Mouse (Mus musculus): ENCODE data around the gene Dlg2.

Dlg2 gene

DNA sequence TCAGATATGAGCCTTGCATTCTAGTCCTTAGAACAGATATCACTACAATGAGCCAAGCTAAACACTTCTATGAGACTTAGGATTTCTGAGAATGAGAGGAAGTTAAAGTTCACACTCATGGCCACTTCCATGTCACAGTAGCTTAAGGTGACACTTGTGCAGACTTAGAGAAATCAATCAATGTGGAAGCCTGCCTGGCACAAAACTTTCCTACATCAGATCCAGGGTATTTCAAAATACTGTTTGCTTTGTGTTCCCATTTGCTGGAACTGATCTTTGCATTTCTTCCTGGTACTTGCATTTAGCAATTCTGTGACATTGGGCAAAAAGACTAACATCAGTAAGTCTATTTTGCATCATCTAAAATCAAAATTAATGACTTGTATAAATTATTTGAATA lies 1091.0 kb downstream of the Dlg2 start:
- DNase-seq (ENCODE audit: low spot score in 2 of 2): no peak

DNA sequence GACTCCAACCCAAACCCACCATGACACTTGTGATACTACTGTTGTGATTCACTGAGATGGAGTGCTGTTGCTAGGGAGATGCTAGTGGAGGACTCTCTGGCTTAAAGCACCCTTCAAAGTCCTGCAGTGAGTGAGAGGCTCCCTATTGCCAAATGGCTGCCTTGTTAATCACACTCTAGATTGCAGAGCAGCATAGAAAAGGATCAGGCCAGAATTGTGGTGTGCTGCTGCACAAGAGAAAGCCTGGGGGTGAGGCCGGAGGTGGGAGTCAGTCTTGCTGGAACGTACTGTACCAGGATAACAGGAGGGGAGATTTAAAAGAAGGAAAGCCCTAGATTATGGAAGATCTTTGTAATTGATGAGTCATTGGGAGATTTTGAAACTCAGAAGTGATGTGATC lies 1094.5 kb downstream of the Dlg2 start:
- DNase-seq (ENCODE audit: low spot score in 2 of 2): no peak

DNA sequence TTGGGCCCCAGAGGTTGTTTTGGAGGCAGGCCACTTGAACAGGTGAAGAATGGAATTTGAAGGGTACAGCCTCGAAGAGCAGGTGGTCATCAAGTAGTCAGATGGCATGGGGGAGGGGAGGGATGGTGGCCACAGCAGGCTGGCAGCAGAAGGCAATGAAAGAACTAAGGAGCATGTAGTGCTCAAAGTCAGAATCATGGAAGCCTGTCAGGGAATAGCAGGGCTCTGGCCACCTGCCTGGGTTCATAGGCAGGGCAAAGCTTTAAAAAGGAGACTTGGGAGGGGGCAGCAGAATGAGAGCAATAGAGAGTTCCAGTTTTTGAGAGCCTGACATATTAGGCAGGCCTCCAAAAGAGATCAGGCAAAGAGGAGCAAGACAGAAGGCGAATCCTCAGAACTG lies 1096.2 kb downstream of the Dlg2 start:
- no peak for DNase-seq (ENCODE audit: low spot score in 2 of 2)

DNA sequence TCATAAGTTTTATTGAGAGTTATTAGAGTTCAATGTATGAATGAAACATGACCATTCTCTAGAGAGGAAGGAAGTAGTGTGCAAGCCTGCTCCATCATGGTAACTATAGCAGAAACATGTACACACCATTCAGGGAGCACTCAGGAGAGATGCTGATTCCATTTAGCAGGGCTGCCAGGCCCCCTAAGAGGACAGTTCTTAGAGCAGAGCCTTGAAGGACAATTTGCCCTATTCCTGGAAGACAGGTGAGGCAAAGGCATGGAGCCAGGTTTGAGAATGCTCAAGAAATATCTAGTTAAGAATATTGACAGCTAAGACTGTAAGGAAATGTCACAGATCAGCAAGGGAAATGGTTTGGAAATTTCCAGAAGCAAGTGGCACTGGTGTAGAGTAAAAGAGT lies 1096.8 kb downstream of the Dlg2 start:
- no peak for DNase-seq (ENCODE audit: low spot score in 2 of 2)

DNA sequence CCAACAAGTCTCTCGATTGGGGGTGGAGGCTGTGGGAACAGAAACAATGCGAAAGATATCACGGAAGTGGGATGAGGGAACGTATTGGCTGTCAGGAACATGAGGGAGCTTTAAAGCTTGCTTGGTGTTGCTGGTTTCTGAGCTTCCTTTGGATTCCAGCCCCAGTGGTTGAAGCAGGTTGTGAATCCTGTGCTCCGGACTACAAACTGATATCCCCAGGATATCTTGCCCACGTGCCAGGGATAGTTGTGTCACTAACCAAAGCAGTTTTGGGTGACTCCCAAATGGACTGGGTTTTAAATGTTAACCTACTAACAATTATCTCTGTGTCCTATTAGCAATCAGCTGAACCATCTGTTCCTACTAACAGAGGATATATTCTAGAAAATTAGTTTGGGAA lies 1099.7 kb downstream of the Dlg2 start:
- DNase-seq (ENCODE audit: low spot score in 2 of 2): no peak

DNA sequence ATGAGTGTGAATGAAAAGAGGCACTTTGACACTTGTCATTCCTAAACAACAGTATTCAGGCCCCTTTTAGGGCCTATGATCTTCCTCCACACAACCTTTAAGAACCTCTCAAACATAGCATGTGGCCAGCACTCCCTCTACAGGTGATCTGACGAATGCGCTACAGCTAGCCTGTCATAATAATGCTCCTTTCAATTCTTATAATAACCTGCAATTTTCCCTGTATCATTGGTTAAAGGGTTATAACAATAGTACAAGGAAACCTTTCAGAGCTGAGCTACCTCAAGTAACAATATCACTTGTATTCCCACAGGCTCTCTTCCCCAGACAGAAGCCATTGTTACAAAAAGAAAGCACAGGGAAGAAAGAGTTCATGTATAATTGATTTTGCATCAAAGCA lies 1105.7 kb downstream of the Dlg2 start:
- no peak for DNase-seq (ENCODE audit: low spot score in 2 of 2)

DNA sequence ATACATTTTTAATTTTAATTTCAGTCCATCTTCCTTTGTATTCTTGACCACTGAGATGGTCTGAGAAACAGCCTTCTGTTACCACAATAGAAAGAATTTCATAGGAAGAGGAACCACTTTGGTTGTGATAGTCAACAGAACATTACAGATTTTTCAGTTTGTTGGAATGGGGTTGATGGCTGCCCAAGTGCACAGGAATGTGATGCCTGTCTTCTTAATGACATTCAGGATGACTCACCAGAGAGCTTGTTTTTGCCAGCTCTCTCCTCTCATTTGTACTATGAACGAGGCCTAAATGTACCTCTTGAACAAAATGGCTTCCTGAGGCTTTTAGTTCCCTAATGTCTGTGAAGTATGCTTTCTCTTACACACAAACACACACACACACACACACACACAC lies 1107.1 kb downstream of the Dlg2 start:
- DNase-seq (ENCODE audit: low spot score in 2 of 2): no peak

DNA sequence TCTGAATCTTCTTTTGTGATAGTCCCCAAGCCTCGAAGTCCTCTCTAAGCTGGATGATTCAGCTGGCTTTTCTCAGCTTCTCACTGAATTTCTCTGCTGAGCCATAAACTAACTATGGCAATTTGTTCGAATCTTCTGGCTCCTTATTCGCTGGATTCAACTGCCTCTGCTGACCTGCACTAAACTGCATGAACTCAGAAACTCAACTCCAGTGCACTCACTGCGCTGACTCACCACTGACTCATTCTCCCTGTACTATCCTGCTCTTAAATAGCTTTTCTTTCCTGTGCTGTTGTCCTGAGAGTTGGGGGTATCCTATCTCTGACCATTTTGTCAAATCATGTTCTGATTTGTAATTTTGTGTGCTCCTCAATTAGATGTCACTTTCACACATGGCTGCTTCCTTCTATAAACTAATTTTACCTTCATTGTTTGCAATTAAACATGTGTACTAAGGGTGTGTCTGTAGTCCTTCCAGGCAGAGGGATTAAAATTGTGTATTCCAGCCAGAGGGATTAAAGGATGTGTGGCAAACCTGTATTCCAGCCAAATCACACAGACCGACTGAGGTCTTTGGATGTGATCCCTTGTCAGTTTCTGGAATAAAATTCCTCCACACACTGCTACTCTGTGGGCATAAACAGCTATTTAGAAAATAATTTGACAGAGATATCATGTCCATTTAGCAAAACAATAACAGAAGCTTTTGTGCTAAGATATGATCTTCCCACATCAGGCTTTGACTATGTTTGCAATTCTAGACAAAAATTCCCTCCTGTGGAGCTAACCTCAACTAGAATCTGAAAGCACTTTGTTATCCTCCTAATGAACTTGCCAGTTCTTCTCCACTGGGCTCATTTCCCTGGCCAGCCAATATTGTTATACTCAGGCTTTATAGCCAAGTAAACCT lies 1115.0 kb downstream of the Dlg2 start:
- DNase-seq (ENCODE audit: low spot score in 2 of 2): no peak

DNA sequence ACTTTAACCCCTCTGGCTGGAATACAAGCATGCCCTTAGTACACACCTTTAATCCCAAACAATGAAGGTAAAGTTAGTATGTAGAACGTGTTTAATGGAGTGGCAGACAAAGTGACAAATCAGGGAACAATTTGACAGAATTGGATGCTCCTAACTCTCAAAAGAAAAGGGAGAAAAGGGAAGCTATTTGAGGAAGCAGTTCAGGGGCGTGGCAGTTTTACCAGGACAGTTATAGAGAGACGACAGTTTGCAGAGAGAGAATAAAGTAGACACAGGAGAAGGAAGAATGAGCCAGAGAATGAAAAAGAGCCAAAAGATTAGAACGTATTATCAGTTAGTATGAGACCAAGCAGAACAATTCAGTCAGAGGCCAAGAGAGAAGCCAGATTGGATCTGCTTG lies 1122.1 kb downstream of the Dlg2 start:
- DNase-seq (ENCODE audit: low spot score in 2 of 2): no peak

DNA sequence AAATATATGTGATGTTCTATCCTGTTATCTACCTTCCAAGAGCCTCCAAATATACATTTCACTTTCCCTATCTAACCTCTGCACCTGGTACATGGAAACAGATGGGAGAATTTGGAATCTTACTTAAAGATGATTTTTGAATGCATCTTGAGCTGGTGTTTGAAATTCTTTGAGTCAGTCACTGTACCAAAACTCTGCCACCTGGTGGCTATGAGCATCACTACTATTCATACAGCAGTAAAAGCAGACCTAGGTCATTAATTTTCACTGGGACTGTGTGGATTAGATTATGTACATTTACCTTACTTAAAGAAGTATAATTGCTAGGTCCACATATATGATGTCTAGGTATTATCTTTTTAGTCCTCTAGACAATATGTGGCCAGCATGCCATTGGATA lies 1124.8 kb downstream of the Dlg2 start:
- no peak for DNase-seq (ENCODE audit: low spot score in 2 of 2)

DNA sequence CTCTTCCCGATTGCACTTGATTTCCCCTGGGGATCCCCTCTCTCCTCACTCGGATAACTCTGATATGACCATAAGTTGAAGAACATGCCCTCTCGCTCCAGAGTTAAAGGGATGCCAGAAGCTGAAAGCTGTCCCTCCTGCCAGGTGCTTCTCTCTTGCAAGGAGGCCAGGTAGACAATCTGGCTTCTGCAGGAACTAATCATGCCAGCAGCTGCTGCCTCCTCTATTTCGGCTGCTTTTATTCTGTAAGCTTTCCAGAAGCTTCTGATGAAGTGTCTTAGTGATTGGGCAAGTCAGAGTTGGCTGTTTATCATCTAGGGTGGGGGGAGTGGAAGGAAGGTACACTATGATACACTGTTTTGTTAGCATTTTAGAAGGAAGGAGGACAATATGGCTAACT lies 1127.1 kb downstream of the Dlg2 start:
- no peak for DNase-seq (ENCODE audit: low spot score in 2 of 2)

DNA sequence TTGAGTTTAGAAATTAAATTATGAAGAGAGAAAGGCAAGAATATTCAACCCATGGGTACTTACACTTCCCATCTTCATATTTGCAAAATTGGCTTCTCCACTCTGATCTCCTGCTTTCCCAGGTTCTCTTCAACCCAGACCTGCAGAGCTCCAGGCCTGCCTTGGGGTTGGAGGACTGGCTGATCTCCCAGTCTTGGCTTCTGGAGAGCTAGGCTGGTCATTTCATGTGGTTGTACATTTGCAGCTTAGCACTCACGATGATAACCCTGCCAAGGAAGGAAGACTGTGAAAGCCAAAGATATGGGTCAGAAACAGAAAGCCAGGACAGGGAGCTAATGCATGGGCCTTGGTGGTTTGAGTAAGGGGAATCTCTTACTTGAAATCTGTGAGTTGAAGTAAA lies 1176.6 kb downstream of the Dlg2 start:
- DNase-seq (ENCODE audit: low spot score in 2 of 2): no peak

DNA sequence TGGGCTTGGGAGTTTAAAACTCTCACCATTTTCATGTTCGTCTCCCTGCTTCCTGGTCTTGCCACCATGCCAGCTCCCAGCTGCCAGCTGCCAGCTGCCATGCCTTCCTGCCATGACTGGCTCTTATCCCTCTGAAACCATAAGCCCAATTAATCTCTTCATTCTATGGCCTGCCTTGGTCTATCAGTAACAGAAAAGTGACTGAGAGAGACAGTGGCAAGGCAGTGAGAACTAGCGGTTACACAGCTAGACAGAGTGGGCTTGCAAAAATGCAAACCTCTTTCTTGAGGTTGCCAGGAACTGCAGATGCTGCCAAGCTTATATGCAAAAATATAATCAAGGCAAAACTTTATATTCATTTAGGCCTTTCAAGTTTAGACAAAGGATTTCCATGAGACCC lies 1183.0 kb downstream of the Dlg2 start:
- DNase-seq (ENCODE audit: low spot score in 2 of 2): no peak

DNA sequence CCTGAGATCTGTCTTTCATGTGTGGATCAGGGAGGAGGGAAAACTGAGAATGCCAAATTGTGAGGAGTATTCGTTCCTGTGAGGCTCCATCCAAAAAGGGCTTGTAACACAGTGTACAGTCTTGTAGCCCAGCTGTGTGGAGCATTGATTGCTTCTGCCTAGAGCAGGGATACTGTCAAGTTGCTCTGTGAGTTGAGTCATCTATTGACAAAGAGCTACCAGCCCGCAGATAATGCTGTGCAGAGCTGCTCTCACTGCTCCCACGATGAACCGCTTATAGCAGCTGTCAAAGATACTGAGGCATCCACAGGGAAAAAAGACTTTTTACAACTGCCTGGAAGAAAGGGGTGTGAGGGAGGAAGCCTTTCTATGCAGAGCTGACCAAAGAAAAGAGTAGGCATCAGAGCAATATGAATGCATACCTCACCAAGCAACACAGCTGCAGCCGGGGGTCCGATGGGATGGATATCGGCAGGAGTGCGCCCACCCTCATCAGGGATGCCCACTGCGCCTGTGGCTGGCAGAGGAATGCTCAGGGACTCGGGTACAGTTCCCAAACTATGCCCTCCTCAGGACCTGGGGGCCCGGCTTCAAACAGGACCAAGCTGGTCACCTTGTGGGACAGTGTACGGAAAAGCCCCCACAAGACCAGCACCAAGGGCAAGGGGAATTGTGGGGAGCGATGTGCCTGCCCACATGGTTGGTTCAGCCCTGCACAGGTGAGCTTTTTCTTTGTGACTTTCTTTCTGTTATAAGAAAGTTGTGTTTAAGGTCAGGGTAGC lies 1196.0 kb downstream of the Dlg2 start:
- DNase-seq (ENCODE audit: low spot score in 2 of 2): peak; percentile 56 to 72

DNA sequence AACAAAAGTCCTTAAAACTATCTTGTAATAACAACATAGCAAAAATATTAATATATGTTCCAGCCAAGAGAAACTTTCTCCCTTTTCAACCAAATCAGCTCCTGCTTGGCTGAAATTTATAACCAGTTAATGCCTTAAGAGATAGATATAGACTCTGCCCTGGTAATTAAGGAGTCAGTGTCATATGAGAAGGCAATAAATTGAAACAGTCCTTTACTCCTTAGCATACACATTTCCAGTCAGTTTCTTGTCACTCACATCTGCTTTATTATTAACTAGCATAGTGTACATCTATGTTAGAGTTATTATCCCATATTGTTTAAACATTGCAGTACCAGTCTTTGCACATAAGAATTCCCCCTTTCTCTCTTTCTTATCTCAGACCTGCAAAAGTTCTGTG lies 1197.9 kb downstream of the Dlg2 start:
- DNase-seq (ENCODE audit: low spot score in 2 of 2): no peak

DNA sequence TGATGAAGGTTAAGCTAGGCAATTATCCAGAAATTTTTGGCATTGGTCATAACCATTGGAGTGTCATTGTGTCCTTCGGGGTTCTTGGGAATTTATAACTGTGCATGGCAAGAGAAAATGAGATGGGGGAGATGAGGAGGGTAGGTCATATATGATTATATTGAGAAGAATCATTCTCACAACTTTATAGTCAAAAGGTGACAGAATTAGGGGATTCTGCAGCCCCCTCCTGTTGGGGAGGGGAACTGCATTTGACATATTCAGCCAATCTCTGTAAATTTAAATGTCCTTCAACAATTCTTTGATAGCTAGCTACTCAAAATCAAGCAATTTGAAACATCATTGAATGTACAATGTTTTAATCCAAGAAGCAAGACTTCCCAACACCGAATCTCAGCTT lies 1201.5 kb downstream of the Dlg2 start:
- no peak for DNase-seq (ENCODE audit: low spot score in 2 of 2)

DNA sequence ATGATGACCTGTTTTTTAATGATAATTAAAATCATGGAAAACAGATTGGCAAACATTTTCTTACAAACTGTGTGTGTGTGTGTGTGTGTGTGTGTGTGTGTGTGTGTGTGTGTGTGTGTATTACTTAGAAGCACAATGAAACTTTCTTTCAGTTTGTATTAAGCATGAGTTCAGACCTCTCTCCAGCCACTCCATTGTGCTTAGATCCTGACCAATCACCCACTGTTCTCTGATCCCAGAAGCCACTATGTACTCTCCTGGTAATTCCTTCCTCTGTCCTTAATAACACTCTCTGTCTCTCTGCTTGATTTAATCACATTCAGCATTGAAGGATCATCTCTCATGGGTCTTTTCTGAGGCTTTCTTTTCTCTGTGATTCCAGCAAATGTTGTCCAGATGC lies 1211.5 kb downstream of the Dlg2 start:
- no peak for DNase-seq (ENCODE audit: low spot score in 2 of 2)

DNA sequence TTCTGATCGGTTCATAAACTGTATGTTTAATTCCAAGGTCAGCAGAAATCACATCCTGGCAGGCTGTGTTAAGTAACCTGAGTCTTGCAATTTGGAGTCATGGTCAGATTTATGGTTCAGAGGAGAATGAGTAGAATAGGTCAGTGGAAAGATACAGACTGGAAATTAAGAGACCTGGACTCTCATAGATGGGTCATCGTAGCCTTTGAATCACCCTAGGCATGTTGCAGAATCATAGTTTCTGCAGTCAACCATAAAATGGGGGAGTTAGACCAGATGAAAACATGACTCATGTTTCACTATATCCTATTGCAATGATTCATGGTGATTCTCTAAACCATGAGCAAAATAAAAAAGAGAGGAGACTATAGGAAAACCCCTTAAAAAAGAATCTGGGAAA lies 1213.4 kb downstream of the Dlg2 start:
- no peak for DNase-seq (ENCODE audit: low spot score in 2 of 2)

DNA sequence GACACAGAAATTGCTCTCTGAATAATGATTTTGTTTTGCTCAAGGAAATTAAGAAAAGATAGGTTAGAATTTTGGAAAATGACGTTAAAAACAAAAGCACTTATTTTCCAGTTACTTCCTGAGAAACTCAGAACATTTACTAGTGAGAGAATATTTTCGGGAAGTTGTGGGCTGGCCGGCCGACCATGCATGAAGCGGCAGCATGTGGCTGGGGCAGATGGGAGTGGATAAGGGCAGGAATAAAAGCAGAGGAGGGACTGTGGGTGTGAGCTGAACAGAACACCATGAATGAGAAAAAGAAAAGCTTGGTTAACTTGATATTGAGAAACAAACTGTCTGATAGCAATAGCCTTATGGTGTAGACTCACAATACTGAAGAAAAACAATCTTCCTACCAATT lies 1233.4 kb downstream of the Dlg2 start:
- DNase-seq (ENCODE audit: low spot score in 2 of 2): peak in 1 of 2 experiments; percentile 48

DNA sequence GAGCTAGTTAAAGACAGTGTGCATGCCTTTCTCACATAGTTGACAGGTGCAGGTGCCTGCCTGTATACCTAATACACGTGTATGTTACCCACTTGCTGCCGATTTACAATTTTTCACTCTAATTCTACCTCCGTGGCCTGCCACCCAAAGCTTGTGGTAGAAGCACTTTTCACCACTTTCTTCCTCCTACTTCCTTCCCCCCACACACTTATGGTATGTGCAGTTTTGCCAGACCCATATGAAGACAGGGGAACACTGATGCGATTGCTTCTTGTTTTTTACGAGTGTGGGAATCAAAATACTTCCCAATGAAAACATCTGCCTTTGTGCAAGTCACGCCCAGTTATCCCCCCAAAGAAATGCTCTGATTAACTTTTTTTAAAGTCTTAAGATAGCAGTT lies 1234.7 kb downstream of the Dlg2 start:
- DNase-seq (ENCODE audit: low spot score in 2 of 2): peak in 1 of 2 experiments; percentile 44

DNA sequence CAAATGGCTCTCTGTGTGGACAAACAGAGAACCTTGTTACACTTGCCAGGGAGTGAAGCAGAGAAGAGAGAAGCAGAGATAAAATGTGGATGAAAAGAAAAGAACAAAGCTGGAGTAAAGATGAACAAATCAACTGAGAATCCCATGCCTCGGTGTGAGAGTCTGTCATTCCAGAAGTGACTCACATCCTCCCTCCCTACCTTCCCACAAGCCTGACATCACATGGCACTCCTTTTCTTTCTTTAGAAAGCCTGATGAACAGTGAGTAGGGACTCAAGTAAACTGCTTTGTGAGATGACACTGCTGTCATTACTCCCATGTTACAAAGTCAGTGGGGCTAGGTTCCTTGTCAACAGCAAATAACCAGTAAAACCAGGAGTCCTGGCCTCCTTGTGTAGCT lies 1239.3 kb downstream of the Dlg2 start:
- no peak for DNase-seq (ENCODE audit: low spot score in 2 of 2)

DNA sequence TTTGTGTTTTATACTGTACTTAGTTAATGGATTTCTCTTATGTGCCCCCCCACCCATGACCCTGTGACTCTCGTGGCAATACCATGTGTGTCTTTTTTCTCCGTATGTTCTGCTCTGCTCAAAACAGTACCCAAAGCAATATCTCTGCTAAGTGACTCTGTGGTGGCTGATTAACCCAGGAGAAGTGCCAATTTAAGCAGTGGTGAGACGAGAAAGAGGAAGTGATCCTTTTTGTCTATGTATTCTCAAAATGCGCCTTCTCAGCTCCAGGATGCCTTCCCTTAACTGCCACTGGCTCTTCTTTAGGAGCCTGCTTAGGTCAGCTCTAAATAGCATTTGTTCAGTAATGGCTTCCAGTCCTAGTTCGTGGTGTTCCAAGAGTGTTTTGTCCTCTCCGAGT lies 1240.2 kb downstream of the Dlg2 start:
- no peak for DNase-seq (ENCODE audit: low spot score in 2 of 2)

DNA sequence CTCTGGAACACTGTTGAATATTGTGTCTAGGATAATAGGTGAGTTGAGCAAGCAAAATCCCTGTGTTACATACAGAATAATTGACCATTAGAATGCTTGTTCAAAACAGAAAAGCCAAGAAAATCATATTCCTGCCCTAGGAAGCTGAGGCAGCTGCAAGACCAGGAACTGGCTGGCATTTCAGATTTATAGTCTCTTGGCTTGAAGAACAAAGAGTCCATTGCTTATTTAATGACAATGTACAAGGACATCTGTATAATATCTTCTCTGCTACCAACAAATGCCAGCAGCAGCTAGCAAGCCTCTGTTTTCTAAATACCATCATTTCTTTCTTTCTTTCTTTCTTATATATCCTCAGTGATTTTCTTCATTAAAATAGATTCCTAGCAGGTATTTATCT lies 1243.8 kb downstream of the Dlg2 start:
- DNase-seq (ENCODE audit: low spot score in 2 of 2): no peak

Data from left cerebral cortex, adult 9 months (tissue).